Mouse (Mus musculus) neural tube, embryonic 14.5 days (tissue): ENCODE data around the gene Banf2. TPM values are rescaled to one million over a fixed set of nuclear protein-coding genes. Genes with fewer than 3 reads are reported as not detected.
A peak's percentile ranks its signal among the peaks of the same experiment; 100 is the strongest.

ENCODE experiments used
- ATAC-seq: fragments of 200-750 bp; cut with Nextera tagmentation; 2 replicates; pipeline ENCODE4 v1.8.0; 2017; ENCODE audit warnings: low read depth, mild to moderate bottlenecking, moderate TSS enrichment, moderate library complexity
- H3K27ac ChIP-seq: fragments of 300-500 bp; sonication (generic); 2 replicates; pipeline ENCODE4 v1.5.1; 2014; ENCODE audit warnings: low read depth, mild to moderate bottlenecking, control low read depth, low read length, moderate library complexity, mixed read lengths
- H3K27me3 ChIP-seq: fragments of 300-500 bp; sonication (generic); 2 replicates; pipeline ENCODE4 v1.6.1; 2014; ENCODE audit warnings: low read length; ENCODE audit not compliant: control insufficient read depth, insufficient read depth
- H3K36me3 ChIP-seq: fragments of 300-500 bp; sonication (generic); 2 replicates; pipeline ENCODE4 v1.6.1; 2014; ENCODE audit warnings: low read length, mixed read lengths; ENCODE audit not compliant: control insufficient read depth, insufficient read depth
- H3K4me1 ChIP-seq: fragments of 300-500 bp; sonication (generic); 2 replicates; pipeline ENCODE4 v1.6.1; 2014; ENCODE audit warnings: low read length; ENCODE audit not compliant: control insufficient read depth, insufficient read depth
- H3K4me2 ChIP-seq: fragments of 300-500 bp; sonication (generic); 2 replicates; pipeline ENCODE4 v1.6.1; 2014; ENCODE audit warnings: mild to moderate bottlenecking, low read depth, low read length, control low read depth
- H3K4me3 ChIP-seq: fragments of 300-500 bp; sonication (generic); 2 replicates; pipeline ENCODE4 v1.5.1; 2014; ENCODE audit warnings: low read depth, low read length, control low read depth, mixed read lengths
- H3K9ac ChIP-seq: fragments of 300-500 bp; sonication (generic); replicated peaks from 2 replicates; pipeline ENCODE4 v1.6.1; 2014; ENCODE audit warnings: low read depth, mild to moderate bottlenecking, control low read depth, low read length, mixed read lengths
- H3K9me3 ChIP-seq: fragments of 300-500 bp; sonication (generic); 2 replicates; pipeline ENCODE4 v1.6.1; 2016; ENCODE audit warnings: low read length; ENCODE audit not compliant: control insufficient read depth
- whole genome bisulfite sequencing: fragments of 180-500 bp; shearing (Covaris S2); extraction: QIAGEN DNeasy Blood & Tissue Kit; methylation state at CpG from one replicate; pipeline ENCODE4 v1.1.7; 2014; 5-methylcytosine and 5-hydroxymethylcytosine counted together
- polyA plus RNA-seq: library from polyadenylated mRNA; unstranded; fragments of >200 nt; fragmentation: Nextera tagmentation; extraction: Ambion mirVana; gene quantifications from 2 replicates; pipeline ENCODE4 v1.2.1, GENCODE M21; 2014

Banf2 gene
- polyA plus RNA-seq, 1 experiment from 2014 or later: not detected

- H3K27me3 ChIP-seq: no peaks in the 10 kb centered on the region
- no peak overlapping the region for H3K9ac ChIP-seq
- no peaks in the 10 kb centered on the region for H3K36me3 ChIP-seq
- no peak overlapping the region for H3K4me3 ChIP-seq
- no peaks in the 10 kb centered on the region for H3K9me3 ChIP-seq
- no peaks in the 10 kb centered on the region for H3K4me1 ChIP-seq
- H3K27ac ChIP-seq: no peak overlapping the region
- no peak overlapping the region for H3K4me2 ChIP-seq
- WGBS: 92% methylated on average over 5 of the region's 5 CpGs
- no peak for ATAC-seq
Observed at GRCm38 (mm10) chr2:144107374-144107773, 74.5 kb downstream of the Banf2 start.

GRCm38 (mm10) chr2:144107810-144108209, 75.0 kb downstream of the Banf2 start:
- Histone ChIP-seq H3K9me3 (no peaks in the 10 kb centered on the region), H3K4me2 (no peak overlapping the region), H3K27ac (no peak overlapping the region), H3K4me3 (no peak overlapping the region), H3K36me3 (no peaks in the 10 kb centered on the region), H3K27me3 (no peaks in the 10 kb centered on the region), H3K4me1 (no peaks in the 10 kb centered on the region), H3K9ac (no peak overlapping the region)
- ATAC-seq: no peak
- 96% methylated on average over 2 of the region's 2 CpGs for WGBS

- ATAC-seq: no peak
Observed at GRCm38 (mm10) chr2:144108376-144108775, 75.5 kb downstream of the Banf2 start.

GRCm38 (mm10) chr2:144111966-144112365, 79.1 kb downstream of the Banf2 start:
- Histone ChIP-seq H3K27me3 (no peaks in the 10 kb centered on the region), H3K9ac (no peak overlapping the region), H3K36me3 (no peaks in the 10 kb centered on the region), H3K4me3 (no peak overlapping the region), H3K4me1 (no peaks in the 10 kb centered on the region), H3K4me2 (no peak overlapping the region), H3K27ac (no peak overlapping the region), H3K9me3 (no peaks in the 10 kb centered on the region)
- 77% methylated on average over 7 of the region's 7 CpGs for WGBS
- ATAC-seq: no peak

More at GRCm38 (mm10) chr2:144108376-144108775, 75.5 kb downstream of the Banf2 start:
- no peak overlapping the region for H3K4me2 ChIP-seq
- WGBS: 82% methylated on average over 3 of the region's 3 CpGs
- H3K27ac ChIP-seq: no peak overlapping the region
- H3K4me1 ChIP-seq: no peaks in the 10 kb centered on the region
- H3K27me3 ChIP-seq: no peaks in the 10 kb centered on the region
- no peaks in the 10 kb centered on the region for H3K9me3 ChIP-seq
- no peak overlapping the region for H3K9ac ChIP-seq
- H3K36me3 ChIP-seq: no peaks in the 10 kb centered on the region
- no peak overlapping the region for H3K4me3 ChIP-seq

GRCm38 (mm10) chr2:144112666-144113065, 79.8 kb downstream of the Banf2 start:
- Histone ChIP-seq H3K36me3 (no peaks in the 10 kb centered on the region), H3K4me3 (no peak overlapping the region), H3K27me3 (no peaks in the 10 kb centered on the region), H3K4me1 (no peaks in the 10 kb centered on the region), H3K4me2 (no peak overlapping the region), H3K27ac (no peak overlapping the region), H3K9ac (no peak overlapping the region), H3K9me3 (no peaks in the 10 kb centered on the region)
- 90% methylated on average over 5 of the region's 5 CpGs for WGBS
- no peak for ATAC-seq

GRCm38 (mm10) chr2:144118061-144118460, 85.2 kb downstream of the Banf2 start:
- H3K4me1 ChIP-seq: no peaks in the 10 kb centered on the region
- H3K36me3 ChIP-seq: no peaks in the 10 kb centered on the region
- no peak overlapping the region for H3K4me2 ChIP-seq
- WGBS: 83% methylated on average over 2 of the region's 2 CpGs
- no peak overlapping the region for H3K27ac ChIP-seq
- H3K27me3 ChIP-seq: no peaks in the 10 kb centered on the region
- no peak for ATAC-seq
- no peak overlapping the region for H3K9ac ChIP-seq
- H3K9me3 ChIP-seq: no peaks in the 10 kb centered on the region
- H3K4me3 ChIP-seq: no peak overlapping the region

- no peaks in the 10 kb centered on the region for H3K4me1 ChIP-seq
- WGBS: 65% methylated on average over 7 of the region's 7 CpGs
- no peaks in the 10 kb centered on the region for H3K9me3 ChIP-seq
- H3K36me3 ChIP-seq: no peaks in the 10 kb centered on the region
- peak; percentile 71; the same call in 1 of the 2 replicates for ATAC-seq
- H3K4me2 ChIP-seq: no peak overlapping the region
- H3K4me3 ChIP-seq: no peak overlapping the region
- no peak overlapping the region for H3K9ac ChIP-seq
- H3K27me3 ChIP-seq: no peaks in the 10 kb centered on the region
- no peak overlapping the region for H3K27ac ChIP-seq
Observed at GRCm38 (mm10) chr2:144120186-144120823, 87.4 kb downstream of the Banf2 start.

GRCm38 (mm10) chr2:144122068-144122467, 89.2 kb downstream of the Banf2 start:
- H3K36me3 ChIP-seq: no peaks in the 10 kb centered on the region
- no peak overlapping the region for H3K4me2 ChIP-seq
- H3K4me1 ChIP-seq: no peaks in the 10 kb centered on the region; the same call in 1 of the 2 replicates
- WGBS: 95% methylated on average over 16 of the region's 16 CpGs
- H3K9me3 ChIP-seq: no peaks in the 10 kb centered on the region
- H3K27ac ChIP-seq: no peak overlapping the region
- no peak overlapping the region for H3K4me3 ChIP-seq
- no peak overlapping the region for H3K9ac ChIP-seq
- no peaks in the 10 kb centered on the region for H3K27me3 ChIP-seq
- ATAC-seq: no peak
